Mouse (Mus musculus) forebrain, embryonic 11.5 days (tissue): ENCODE results near the gene Ubac1. TPM values are rescaled to one million over a fixed set of nuclear protein-coding genes. Genes with fewer than 3 reads are reported as not detected.

ENCODE experiments used
- ATAC-seq: fragments of 200-750 bp; cut with Nextera tagmentation; replicated peaks from 2 replicates; pipeline ENCODE4 v1.8.0; 2017; ENCODE audit warnings: moderate TSS enrichment; ENCODE audit not compliant: low FRiP score
- DNase-seq: peaks from one replicate; pipeline ENCODE4 v3.0.0-alpha.2; 2017; ENCODE audit warnings: low spot score
- H3K27ac ChIP-seq: fragments of 300-500 bp; sonication (generic); 2 replicates; pipeline ENCODE4 v1.5.1; 2014; ENCODE audit warnings: low read depth, low read length
- H3K27me3 ChIP-seq: fragments of 300-500 bp; sonication (generic); 2 replicates; pipeline ENCODE4 v1.6.1; 2014; ENCODE audit warnings: mild to moderate bottlenecking, low read length, mixed read lengths; ENCODE audit not compliant: control insufficient read depth, insufficient read depth
- H3K36me3 ChIP-seq: fragments of 300-500 bp; sonication (generic); 2 replicates; pipeline ENCODE4 v1.6.1; 2014; ENCODE audit warnings: mild to moderate bottlenecking, low read length, moderate library complexity, mixed read lengths; ENCODE audit not compliant: control insufficient read depth, insufficient read depth
- H3K4me1 ChIP-seq: fragments of 300-500 bp; sonication (generic); replicated peaks from 2 replicates; pipeline ENCODE4 v1.6.1; 2014; ENCODE audit warnings: low read length, mixed read lengths; ENCODE audit not compliant: control insufficient read depth, insufficient read depth
- H3K4me2 ChIP-seq: fragments of 300-500 bp; sonication (generic); 2 replicates; pipeline ENCODE4 v1.6.1; 2014; ENCODE audit warnings: low read depth, mild to moderate bottlenecking, low read length, moderate library complexity, mixed read lengths; ENCODE audit not compliant: severe bottlenecking
- H3K4me3 ChIP-seq: fragments of 300-500 bp; sonication (generic); 2 replicates; pipeline ENCODE4 v1.5.1; 2014; ENCODE audit warnings: low read depth, low read length
- H3K9ac ChIP-seq: fragments of 300-500 bp; sonication (generic); 2 replicates; pipeline ENCODE4 v1.6.1; 2014; ENCODE audit warnings: low read length
- H3K9me3 ChIP-seq: fragments of 300-500 bp; sonication (generic); 2 replicates; pipeline ENCODE4 v1.6.1; 2016; ENCODE audit warnings: low read length, mixed read lengths; ENCODE audit not compliant: control insufficient read depth
- WGBS: fragments of 180-500 bp; shearing (Covaris S2); extraction: QIAGEN DNeasy Blood & Tissue Kit; methylation state at CpG from one replicate; pipeline ENCODE4 v1.1.7; 2014; 5-methylcytosine and 5-hydroxymethylcytosine counted together
- polyA plus RNA-seq: library from polyadenylated mRNA; unstranded; fragments of >200 nt; fragmentation: Nextera tagmentation; extraction: Ambion mirVana; gene quantifications from 2 replicates; pipeline ENCODE4 v1.2.1, GENCODE M21; 2014

Gene Ubac1
- 91.7 and 99.4 TPM in 2 replicates for polyA plus RNA-seq

DNA sequence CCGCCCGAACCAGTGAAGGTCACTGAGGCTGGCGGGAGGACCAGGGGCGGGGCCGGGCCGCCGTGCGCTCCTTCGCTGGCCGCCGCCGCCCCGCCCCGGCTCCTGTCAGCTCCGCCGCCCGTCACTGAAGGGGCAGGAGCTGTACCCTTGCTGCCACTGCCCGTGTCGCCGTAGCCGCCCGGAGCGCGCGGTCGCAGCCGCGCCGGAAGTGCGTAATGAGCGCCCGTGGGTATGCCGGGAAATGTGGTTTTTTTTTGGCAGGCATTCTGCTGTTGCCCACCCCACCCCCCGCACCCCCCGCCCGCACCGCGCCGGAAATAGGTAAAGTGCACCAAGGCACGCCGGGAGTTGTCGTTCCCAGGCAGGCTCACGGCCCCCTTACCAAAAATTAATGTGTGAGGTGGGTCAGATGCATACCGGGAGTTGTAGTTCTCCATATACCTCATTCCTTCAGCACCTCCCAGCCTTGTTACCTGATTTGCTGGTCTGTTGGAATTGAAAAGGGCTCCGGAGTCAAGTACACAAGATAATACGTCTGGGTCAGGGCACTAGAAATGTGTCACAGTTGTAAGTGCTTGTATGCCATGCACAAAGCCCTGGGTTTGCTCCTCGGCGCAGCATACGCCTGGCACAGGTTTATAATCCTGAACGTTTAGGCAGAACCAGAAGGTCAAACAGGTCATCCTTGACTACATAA lies at the start of gene Ubac1:
TSS of gene Ubac1 (minus strand) at position 187 of the 697 bp plus-strand sequence.
- H3K4me3 ChIP-seq, result peak within 1 kb of the TSS; percentile 78
- peak within 1 kb of the TSS; percentile 77 for H3K9ac ChIP-seq
- WGBS, result 8% methylated on average over 41 of the region's 50 CpGs
- no peaks in the 10 kb centered on the region for H3K36me3 ChIP-seq
- DNase-seq, result peak; percentile 94
- peaks cover 9% of the 10 kb centered on the region for H3K4me1 ChIP-seq
- no peaks in the 10 kb centered on the region for H3K27me3 ChIP-seq
- peak within 1 kb of the TSS; percentile 58; the same call in 1 of the 2 replicates for H3K27ac ChIP-seq
- H3K9me3 ChIP-seq, result no peaks in the 10 kb centered on the region
- peak; percentile 93 for ATAC-seq
- H3K4me2 ChIP-seq, result peak within 1 kb of the TSS; percentile 91

DNA sequence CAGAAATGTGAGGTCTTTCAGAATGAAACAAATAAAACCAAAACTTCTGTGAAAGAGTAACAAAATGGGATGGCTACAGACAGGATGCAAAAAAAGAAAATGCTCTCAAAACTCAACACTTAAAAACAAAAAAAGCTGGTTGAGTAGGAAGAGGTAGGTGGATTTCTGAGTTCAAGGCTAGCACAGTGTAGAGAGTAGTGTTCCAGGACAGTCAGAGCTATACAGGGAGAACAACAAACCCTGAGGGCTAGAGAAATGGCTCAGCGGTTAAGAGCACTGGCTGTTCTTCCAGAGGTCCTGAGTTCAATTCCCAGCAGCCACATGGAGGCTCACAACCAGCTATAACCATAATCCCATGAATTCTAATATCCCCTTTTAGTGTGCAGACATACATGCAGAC lies 47.0 kb upstream of the Ubac1 start:
- DNase-seq, result no peak
- H3K36me3 ChIP-seq, result no peaks in the 10 kb centered on the region
- H3K4me2 ChIP-seq, result no peak overlapping the region
- no peaks in the 10 kb centered on the region for H3K27me3 ChIP-seq
- H3K4me3 ChIP-seq, result no peak overlapping the region
- WGBS, result 86% methylated on average over 1 of the region's 1 CpGs
- peaks cover 2% of the 10 kb centered on the region; the same call in 1 of the 2 replicates for H3K4me1 ChIP-seq
- H3K27ac ChIP-seq, result no peak overlapping the region
- no peak for ATAC-seq
- H3K9me3 ChIP-seq, result no peaks in the 10 kb centered on the region
- H3K9ac ChIP-seq, result no peak overlapping the region

DNA sequence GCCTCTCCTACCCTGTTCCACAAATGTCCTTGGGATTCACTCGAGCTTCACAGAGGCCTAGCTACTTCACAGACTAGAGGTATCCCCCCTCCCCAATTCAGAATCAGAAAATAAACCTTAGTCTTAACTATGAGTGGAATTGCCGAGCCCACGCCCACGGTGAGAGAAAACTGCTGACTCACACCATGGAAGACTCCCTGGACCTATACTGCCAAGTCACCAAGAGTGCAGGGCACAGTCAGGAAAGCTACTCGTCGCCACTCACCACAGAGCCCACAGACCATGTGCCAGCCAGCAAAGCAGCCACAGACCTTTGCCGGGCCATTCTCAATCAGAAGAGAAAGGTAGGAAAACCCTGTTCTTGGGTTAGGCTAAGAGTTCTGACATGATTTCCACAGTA lies 46.6 kb upstream of the Ubac1 start:
- DNase-seq, result no peak
- no peak overlapping the region for H3K4me2 ChIP-seq
- no peaks in the 10 kb centered on the region for H3K36me3 ChIP-seq
- WGBS, result 80% methylated on average over 7 of the region's 7 CpGs
- ATAC-seq, result no peak
- no peak overlapping the region for H3K27ac ChIP-seq
- no peak overlapping the region for H3K9ac ChIP-seq
- H3K4me3 ChIP-seq, result no peak overlapping the region
- peaks cover 2% of the 10 kb centered on the region; the same call in 1 of the 2 replicates for H3K4me1 ChIP-seq
- no peaks in the 10 kb centered on the region for H3K9me3 ChIP-seq
- no peaks in the 10 kb centered on the region for H3K27me3 ChIP-seq

GRCm38 (mm10) chr2:26066527-26066926 lies 45.0 kb upstream of the Ubac1 start:
- no peak overlapping the region for H3K4me2 ChIP-seq
- H3K9me3 ChIP-seq, result no peaks in the 10 kb centered on the region
- no peaks in the 10 kb centered on the region for H3K36me3 ChIP-seq
- WGBS, result 79% methylated on average over 14 of the region's 14 CpGs
- H3K4me1 ChIP-seq, result peaks cover 2% of the 10 kb centered on the region; the same call in 1 of the 2 replicates
- ATAC-seq (no peak), DNase-seq (no peak)
- H3K4me3 ChIP-seq, result no peak overlapping the region
- no peak overlapping the region for H3K27ac ChIP-seq
- H3K9ac ChIP-seq, result no peak overlapping the region
- H3K27me3 ChIP-seq, result no peaks in the 10 kb centered on the region

GRCm38 (mm10) chr2:26062742-26063427 lies 41.3 kb upstream of the Ubac1 start:
- 82% methylated on average over 13 of the region's 13 CpGs for WGBS
- ATAC-seq, result no peak
- Histone ChIP-seq H3K27ac (no peak overlapping the region), H3K36me3 (no peaks in the 10 kb centered on the region), H3K4me3 (no peak overlapping the region), H3K4me2 (no peak overlapping the region), H3K27me3 (no peaks in the 10 kb centered on the region), H3K9ac (no peak overlapping the region), H3K4me1 (peaks cover 2% of the 10 kb centered on the region; the same call in 1 of the 2 replicates), H3K9me3 (no peaks in the 10 kb centered on the region)
- no peak for DNase-seq

DNA sequence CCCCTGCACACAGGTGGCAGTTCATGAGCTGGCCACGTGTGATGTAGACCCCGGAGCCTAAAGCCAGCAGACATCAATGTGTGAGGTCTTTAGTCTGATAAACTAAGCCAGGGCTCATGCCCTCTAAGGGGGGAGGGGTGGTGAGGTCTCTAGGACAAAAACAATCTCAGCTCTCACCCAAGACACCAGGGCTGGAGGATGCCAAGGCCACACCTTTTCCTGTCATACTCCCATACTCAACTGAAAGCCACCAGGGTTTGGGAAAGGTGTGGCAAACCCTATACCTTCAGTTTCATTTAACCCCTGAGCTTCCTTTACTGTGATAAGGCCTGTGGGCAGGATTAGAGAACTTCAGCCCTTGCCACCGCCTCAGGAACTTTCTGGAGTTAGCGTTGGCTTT lies 40.7 kb upstream of the Ubac1 start:
- ATAC-seq (no peak), DNase-seq (no peak)
- H3K4me1 ChIP-seq, result peaks cover 2% of the 10 kb centered on the region; the same call in 1 of the 2 replicates
- H3K4me3 ChIP-seq, result no peak overlapping the region
- no peaks in the 10 kb centered on the region for H3K9me3 ChIP-seq
- H3K27me3 ChIP-seq, result no peaks in the 10 kb centered on the region
- WGBS, result 82% methylated on average over 4 of the region's 4 CpGs
- no peaks in the 10 kb centered on the region for H3K36me3 ChIP-seq
- no peak overlapping the region for H3K4me2 ChIP-seq
- H3K9ac ChIP-seq, result no peak overlapping the region
- no peak overlapping the region for H3K27ac ChIP-seq

DNA sequence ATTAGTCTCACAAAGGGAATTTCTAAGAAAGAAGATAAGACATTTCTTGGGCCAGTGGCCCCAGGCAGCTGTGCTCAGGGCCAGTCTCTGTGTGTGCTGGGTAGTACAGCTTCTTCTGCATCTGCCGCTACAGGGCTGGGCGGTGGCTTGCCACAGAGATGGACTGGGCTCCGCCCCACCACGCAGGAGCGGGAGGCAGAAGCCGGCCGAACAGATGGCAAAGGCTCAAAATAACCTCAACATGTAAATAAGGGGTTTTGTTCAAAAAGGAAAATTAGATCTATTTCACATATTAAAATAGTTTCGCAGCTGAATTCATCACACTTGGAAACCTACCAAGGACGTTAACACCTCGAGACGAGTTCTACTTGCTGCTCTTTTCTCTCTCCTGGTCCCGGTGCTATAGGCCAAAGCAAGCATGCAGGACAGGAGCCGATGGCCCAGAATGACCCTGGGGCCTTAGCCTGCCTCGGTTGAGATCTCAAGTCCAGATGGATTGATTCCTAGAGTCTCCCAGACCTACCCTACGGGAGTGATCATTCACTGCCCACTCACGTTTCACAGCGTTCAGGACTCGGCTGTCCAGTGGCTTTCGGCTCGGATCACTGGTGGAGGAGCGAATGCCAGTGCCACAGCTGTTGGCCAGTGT lies 39.6 kb upstream of the Ubac1 start:
- Histone ChIP-seq H3K4me1 (no peaks in the 10 kb centered on the region), H3K9ac (no peak overlapping the region), H3K27ac (no peak overlapping the region), H3K9me3 (no peaks in the 10 kb centered on the region), H3K36me3 (no peaks in the 10 kb centered on the region), H3K4me2 (no peak overlapping the region), H3K27me3 (no peaks in the 10 kb centered on the region), H3K4me3 (no peak overlapping the region)
- WGBS, result 78% methylated on average over 21 of the region's 21 CpGs
- ATAC-seq (no peak), DNase-seq (no peak)

- Histone ChIP-seq H3K4me1 (no peaks in the 10 kb centered on the region), H3K27ac (no peak overlapping the region), H3K36me3 (no peaks in the 10 kb centered on the region), H3K9ac (no peak overlapping the region), H3K4me3 (no peak overlapping the region), H3K27me3 (no peaks in the 10 kb centered on the region), H3K4me2 (no peak overlapping the region), H3K9me3 (no peaks in the 10 kb centered on the region)
- ATAC-seq (no peak), DNase-seq (no peak)
- WGBS, result 85% methylated on average over 7 of the region's 7 CpGs
Observed at GRCm38 (mm10) chr2:26057053-26057452, 35.5 kb upstream of the Ubac1 start.
